Mouse (Mus musculus) embryonic fibroblast, embryonic 13.5 days (primary cell): ENCODE results near the gene Phpt1.

Experiments
- CTCF ChIP-seq: IDR thresholded peaks from 2 replicates; pipeline ENCODE4 v1.5.1; 2011; ENCODE audit warnings: mild to moderate bottlenecking, control low read depth, low read length, moderate library complexity, borderline replicate concordance; ENCODE audit not compliant: insufficient read depth
- POLR2A ChIP-seq: IDR thresholded peaks from 2 replicates; pipeline ENCODE4 v1.6.1; 2011; ENCODE audit warnings: low read depth, mild to moderate bottlenecking, control low read depth, low read length, moderate library complexity

GRCm38 (mm10) chr2:25569323-25569722, 5.7 kb downstream of the Phpt1 start:
- TF ChIP-seq CTCF (no peak), POLR2A (no peak)
